ENCODE assay signal across 21 mouse cellular contexts in genomic region chr1:129146395-129147094, GRCm38 (mm10).
DNase-seq lines count a peak whose midpoint lies in the region; ATAC-seq and TF ChIP-seq lines count a peak whose summit lies in the region.
"Had no signal": no experiment of that assay in that cellular context is flagged by ENCODE, and none has a peak within 500 bp of the region (broad histone marks: within the 10 kb centered on the region; RNA-seq: fewer than 3 reads in every experiment).

No protein-coding gene starts in this region.

- no peaks in the 10 kb centered on the region for H3K36me3 ChIP-seq in embryonic facial prominence, embryonic 12.5 days
- H3K36me3 ChIP-seq in kidney, embryonic 15.5 days: no peaks in the 10 kb centered on the region
- H3K36me3 ChIP-seq in thymus, adult 2 months (ENCODE audit: control insufficient read depth, insufficient read depth, low read length): no peaks in the 10 kb centered on the region
- no peaks in the 10 kb centered on the region for H3K36me3 ChIP-seq in forebrain, embryonic 13.5 days (ENCODE audit: poor library complexity, severe bottlenecking)
- H3K36me3 ChIP-seq: hindbrain, embryonic 15.5 days; limb, embryonic 13.5 days; liver, embryonic 13.5 days; midbrain, embryonic 12.5 days; neural tube, embryonic 15.5 days had no signal

- no peak overlapping the region for H3K4me3 ChIP-seq in embryonic facial prominence, embryonic 12.5 days
- no peak overlapping the region for H3K4me3 ChIP-seq in kidney, embryonic 15.5 days (replicated peaks)
- no peak overlapping the region for H3K4me3 ChIP-seq in thymus, adult 2 months (ENCODE audit: control insufficient read depth, insufficient read depth, low read length)
- H3K4me3 ChIP-seq in forebrain, embryonic 13.5 days: no peak overlapping the region
- H3K4me3 ChIP-seq: hindbrain, embryonic 15.5 days; limb, embryonic 13.5 days; liver, embryonic 13.5 days; midbrain, embryonic 12.5 days; neural tube, embryonic 15.5 days had no signal

- no peak overlapping the region for H3K9ac ChIP-seq in embryonic facial prominence, embryonic 12.5 days
- no peak overlapping the region for H3K9ac ChIP-seq in kidney, embryonic 15.5 days
- H3K9ac ChIP-seq in forebrain, embryonic 13.5 days: no peak overlapping the region
- H3K9ac ChIP-seq: hindbrain, embryonic 15.5 days; limb, embryonic 13.5 days; liver, embryonic 13.5 days; midbrain, embryonic 12.5 days; neural tube, embryonic 15.5 days had no signal

- no peak for TF ChIP-seq CTCF in thymus, adult 2 months (IDR thresholded peaks at IDR 0.05; ENCODE audit: borderline replicate concordance, control insufficient read depth, extremely low read depth, insufficient read depth, low read length, poor library complexity)

- DNase-seq in Muller cell, postnatal 12 days (ENCODE audit: inconsistent ontology term): peak; percentile 39
- peak; percentile 9 to 13 for DNase-seq in kidney, postnatal 36 days
- DNase-seq in thymus, adult 2 months: no peak
- no peak for DNase-seq in gastrocnemius, adult 18-20 months (ENCODE audit: low spot score)
- DNase-seq: adrenal gland, postnatal 14 days; cerebellum, adult 9-10 months; gastrocnemius, postnatal 10 days; liver, embryonic 13.5 days; lung, adult 2 months; lung, postnatal 14 days; right cerebral cortex, postnatal 14 days had no signal

- TF ChIP-seq POLR2A in thymus, adult 2 months (IDR thresholded peaks at IDR 0.05; ENCODE audit: control insufficient read depth, extremely low read depth, insufficient read depth, low read length, poor library complexity): no peak

- H3K9me3 ChIP-seq in embryonic facial prominence, embryonic 12.5 days: no peaks in the 10 kb centered on the region
- no peaks in the 10 kb centered on the region for H3K9me3 ChIP-seq in kidney, embryonic 15.5 days (replicated peaks)
- H3K9me3 ChIP-seq in forebrain, embryonic 13.5 days (replicated peaks): no peaks in the 10 kb centered on the region
- H3K9me3 ChIP-seq: hindbrain, embryonic 15.5 days; limb, embryonic 13.5 days; liver, embryonic 13.5 days; midbrain, embryonic 12.5 days; neural tube, embryonic 15.5 days had no signal

- no peaks in the 10 kb centered on the region for H3K27me3 ChIP-seq in embryonic facial prominence, embryonic 12.5 days
- no peaks in the 10 kb centered on the region for H3K27me3 ChIP-seq in kidney, embryonic 15.5 days
- no peaks in the 10 kb centered on the region for H3K27me3 ChIP-seq in thymus, adult 2 months (ENCODE audit: control insufficient read depth, insufficient read depth, low read length)
- H3K27me3 ChIP-seq in forebrain, embryonic 13.5 days: no peaks in the 10 kb centered on the region
- H3K27me3 ChIP-seq: hindbrain, embryonic 15.5 days; limb, embryonic 13.5 days; liver, embryonic 13.5 days; midbrain, embryonic 12.5 days; neural tube, embryonic 15.5 days had no signal

- 0 out of 2 replicates have a peak, but pooled peaks cover 3% of the 10 kb centered on the region for H3K4me1 ChIP-seq in embryonic facial prominence, embryonic 12.5 days
- peaks cover 33% of the 10 kb centered on the region for H3K4me1 ChIP-seq in kidney, embryonic 15.5 days
- no peaks in the 10 kb centered on the region for H3K4me1 ChIP-seq in thymus, adult 2 months (replicated peaks; ENCODE audit: control insufficient read depth, insufficient read depth, low read length)
- 0 out of 2 replicates have a peak, but pooled peaks cover 4% of the 10 kb centered on the region for H3K4me1 ChIP-seq in forebrain, embryonic 13.5 days
- H3K4me1 ChIP-seq: limb, embryonic 13.5 days; liver, embryonic 13.5 days; midbrain, embryonic 12.5 days had no signal

- ATAC-seq in embryonic facial prominence, embryonic 12.5 days (ENCODE audit: insufficient number of reproducible peaks, insufficient read depth, low FRiP score, low TSS enrichment): 0 out of 2 replicates have a peak, but pooled peaks have one; percentile 15
- ATAC-seq in kidney, embryonic 15.5 days (replicated peaks; ENCODE audit: low FRiP score): peak; percentile 88
- ATAC-seq in forebrain, embryonic 13.5 days: no peak
- ATAC-seq: activated CD4-positive, CD25-positive, alpha-beta regulatory T cell, adult 4 months had no signal

- no peak overlapping the region for H3K27ac ChIP-seq in embryonic facial prominence, embryonic 12.5 days
- H3K27ac ChIP-seq in kidney, embryonic 15.5 days: peak overlapping the region; percentile 90
- H3K27ac ChIP-seq in thymus, adult 2 months (ENCODE audit: control insufficient read depth, insufficient read depth, low read length): no peak overlapping the region
- H3K27ac ChIP-seq in forebrain, embryonic 13.5 days: no peak overlapping the region
- H3K27ac ChIP-seq: hindbrain, embryonic 15.5 days; limb, embryonic 13.5 days; liver, embryonic 13.5 days; midbrain, embryonic 12.5 days; neural tube, embryonic 15.5 days; stomach, postnatal 0 days had no signal

- no peak overlapping the region for H3K4me2 ChIP-seq in embryonic facial prominence, embryonic 12.5 days (replicated peaks)
- no peak overlapping the region for H3K4me2 ChIP-seq in kidney, embryonic 15.5 days
- H3K4me2 ChIP-seq in forebrain, embryonic 13.5 days: no peak overlapping the region
- H3K4me2 ChIP-seq: heart, embryonic 11.5 days; hindbrain, embryonic 15.5 days; limb, embryonic 13.5 days; liver, embryonic 13.5 days; midbrain, embryonic 12.5 days; neural tube, embryonic 15.5 days had no signal

- WGBS in embryonic facial prominence, embryonic 12.5 days: 51% methylated on average over 4 of the region's 4 CpGs
- WGBS in kidney, embryonic 15.5 days: 47% methylated on average over 4 of the region's 4 CpGs
- WGBS in thymus, adult 2 months: 93% methylated on average over 4 of the region's 4 CpGs
- 68% methylated on average over 4 of the region's 4 CpGs for WGBS in forebrain, embryonic 13.5 days

Comparison
In these comparisons a context has a peak if more than half of its experiments do, and no peak if none do; other contexts are left out.
1. DNase-seq: peak in Muller cell, postnatal 12 days (single experiment) and kidney, postnatal 36 days (2 of 2); none in thymus, adult 2 months (single experiment) and gastrocnemius, adult 18-20 months (single experiment).